Mouse (Mus musculus): ENCODE data around the gene Prr5. TPM values are rescaled to one million over a fixed set of nuclear protein-coding genes. Genes with fewer than 3 reads are reported as not detected.

The Prr5 gene
- polyA plus RNA-seq, 1 experiment from 2014 or later = 43.7 TPM

- H3K36me3 ChIP-seq (ENCODE audit: control insufficient read depth, insufficient read depth, low read length) = no peaks in the 10 kb centered on the region
- H3K4me1 ChIP-seq (replicated peaks; ENCODE audit: control insufficient read depth, insufficient read depth, low read length) = peaks cover 13% of the 10 kb centered on the region
- H3K9me3 ChIP-seq (ENCODE audit: control insufficient read depth, low read length) = no peaks in the 10 kb centered on the region
- H3K9ac ChIP-seq (ENCODE audit: low read length) = no peak overlapping the region
- ATAC-seq (replicated peaks; ENCODE audit: low FRiP score, low TSS enrichment, low read depth) = no peak
- WGBS = 87% methylated on average over 7 of the region's 7 CpGs
- H3K27me3 ChIP-seq (replicated peaks; ENCODE audit: control insufficient read depth, insufficient read depth, low read length) = no peaks in the 10 kb centered on the region
- no peak overlapping the region for H3K27ac ChIP-seq (ENCODE audit: low read depth)
- no peak overlapping the region for H3K4me2 ChIP-seq (ENCODE audit: low read length)
- no peak for DNase-seq (ENCODE audit: low spot score)
- no peak overlapping the region for H3K4me3 ChIP-seq (ENCODE audit: low read depth, low read length)
These were observed 16.3 kb upstream of the Prr5 start for GRCm38 (mm10) chr15:84653151-84653550.

DNA sequence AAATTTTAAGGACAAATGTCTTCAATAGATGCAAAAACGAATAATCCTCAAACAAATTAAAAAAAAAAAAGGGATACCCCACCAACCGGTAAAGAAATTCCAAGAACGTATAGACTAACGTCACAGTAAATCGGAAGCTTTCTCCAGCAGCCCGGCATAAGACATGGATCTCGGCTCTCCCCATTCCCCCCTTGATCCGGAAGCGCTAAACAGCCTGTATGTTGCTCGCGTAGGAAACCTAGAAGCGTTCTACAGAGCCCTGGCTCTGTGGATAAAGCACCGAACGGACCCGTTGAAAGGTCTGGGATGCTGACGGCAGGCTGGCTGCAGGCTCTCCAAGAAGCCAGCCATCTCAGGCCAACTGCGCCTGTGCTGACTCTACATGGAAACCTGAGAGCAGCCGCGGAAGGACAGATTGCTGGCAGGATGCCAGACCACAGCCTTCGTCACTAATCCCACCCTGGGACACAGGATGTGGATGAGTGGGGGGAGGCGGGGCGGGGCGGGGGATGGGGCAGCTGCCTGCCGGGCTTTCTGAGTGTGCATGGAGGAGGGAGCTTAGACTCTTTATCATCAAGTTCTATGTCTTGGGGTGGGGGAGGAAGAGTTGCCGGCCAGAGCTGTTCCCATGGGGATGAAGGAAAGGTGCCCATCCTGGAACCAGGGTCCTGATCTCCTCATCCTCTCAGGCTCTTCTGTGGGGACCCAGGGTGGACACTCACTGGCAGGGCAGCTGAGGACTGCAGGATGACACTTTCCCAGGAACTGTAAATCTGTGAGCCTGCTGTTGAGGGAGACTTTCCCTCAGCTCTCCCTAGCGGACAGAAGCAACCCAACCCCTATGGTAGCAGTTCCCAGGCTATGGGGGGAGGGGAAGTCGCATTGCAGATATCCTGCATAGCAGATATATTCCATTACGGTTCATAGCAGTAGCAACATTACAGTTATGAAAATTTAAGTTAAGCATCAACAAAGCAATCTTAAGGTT lies 15.1 kb upstream of the Prr5 start:
- H3K9ac ChIP-seq (ENCODE audit: low read length) = peak overlapping the region; percentile 37
- H3K27ac ChIP-seq (ENCODE audit: low read depth) = peak overlapping the region; percentile 97
- no peaks in the 10 kb centered on the region for H3K36me3 ChIP-seq (ENCODE audit: control insufficient read depth, insufficient read depth, low read length)
- ATAC-seq (replicated peaks; ENCODE audit: low FRiP score, low TSS enrichment, low read depth) = peak; percentile 92
- H3K27me3 ChIP-seq (replicated peaks; ENCODE audit: control insufficient read depth, insufficient read depth, low read length) = no peaks in the 10 kb centered on the region
- DNase-seq (ENCODE audit: low spot score) = peak; percentile 96
- WGBS = 2% methylated on average over 28 of the region's 28 CpGs
- peaks cover 13% of the 10 kb centered on the region for H3K4me1 ChIP-seq (replicated peaks; ENCODE audit: control insufficient read depth, insufficient read depth, low read length)
- peak overlapping the region; percentile 50 for H3K4me2 ChIP-seq (ENCODE audit: low read length)
- H3K4me3 ChIP-seq (ENCODE audit: low read depth, low read length) = peak overlapping the region; percentile 34
- H3K9me3 ChIP-seq (ENCODE audit: control insufficient read depth, low read length) = no peaks in the 10 kb centered on the region

DNA sequence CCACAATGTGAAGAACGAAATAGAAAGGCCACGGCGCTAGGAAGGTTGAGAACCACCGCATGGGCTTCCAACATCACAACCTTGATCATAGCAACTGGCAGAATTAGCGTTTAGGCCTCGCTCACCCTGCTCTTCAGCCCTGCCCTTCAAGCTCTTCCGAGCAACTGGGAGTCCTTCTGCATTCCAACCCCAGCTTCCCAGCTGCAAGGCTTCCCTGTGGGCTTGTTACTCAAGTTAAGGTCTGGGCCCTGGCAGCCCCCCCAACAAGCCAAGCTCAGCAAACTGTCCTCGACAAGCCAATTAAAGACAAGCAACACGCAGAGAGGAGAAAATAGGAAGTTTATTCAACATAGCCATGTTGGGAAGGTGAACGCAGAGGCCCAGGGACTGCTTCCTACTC lies 14.4 kb upstream of the Prr5 start:
- H3K27ac ChIP-seq (ENCODE audit: low read depth) = peak overlapping the region; percentile 97
- H3K4me3 ChIP-seq (ENCODE audit: low read depth, low read length) = no peak overlapping the region
- no peaks in the 10 kb centered on the region for H3K36me3 ChIP-seq (ENCODE audit: control insufficient read depth, insufficient read depth, low read length)
- peaks cover 13% of the 10 kb centered on the region for H3K4me1 ChIP-seq (replicated peaks; ENCODE audit: control insufficient read depth, insufficient read depth, low read length)
- H3K9ac ChIP-seq (ENCODE audit: low read length) = no peak overlapping the region
- peak overlapping the region; percentile 50 for H3K4me2 ChIP-seq (ENCODE audit: low read length)
- DNase-seq (ENCODE audit: low spot score) (no peak), ATAC-seq (replicated peaks; ENCODE audit: low FRiP score, low TSS enrichment, low read depth) (no peak)
- 46% methylated on average over 10 of the region's 10 CpGs for WGBS
- no peaks in the 10 kb centered on the region for H3K27me3 ChIP-seq (replicated peaks; ENCODE audit: control insufficient read depth, insufficient read depth, low read length)
- no peaks in the 10 kb centered on the region for H3K9me3 ChIP-seq (ENCODE audit: control insufficient read depth, low read length)

- H3K4me3 ChIP-seq (ENCODE audit: low read depth, low read length) = no peak overlapping the region
- no peaks in the 10 kb centered on the region for H3K27me3 ChIP-seq (replicated peaks; ENCODE audit: control insufficient read depth, insufficient read depth, low read length)
- no peak overlapping the region for H3K27ac ChIP-seq (ENCODE audit: low read depth)
These were observed 12.7 kb upstream of the Prr5 start for GRCm38 (mm10) chr15:84656689-84657088.

DNA sequence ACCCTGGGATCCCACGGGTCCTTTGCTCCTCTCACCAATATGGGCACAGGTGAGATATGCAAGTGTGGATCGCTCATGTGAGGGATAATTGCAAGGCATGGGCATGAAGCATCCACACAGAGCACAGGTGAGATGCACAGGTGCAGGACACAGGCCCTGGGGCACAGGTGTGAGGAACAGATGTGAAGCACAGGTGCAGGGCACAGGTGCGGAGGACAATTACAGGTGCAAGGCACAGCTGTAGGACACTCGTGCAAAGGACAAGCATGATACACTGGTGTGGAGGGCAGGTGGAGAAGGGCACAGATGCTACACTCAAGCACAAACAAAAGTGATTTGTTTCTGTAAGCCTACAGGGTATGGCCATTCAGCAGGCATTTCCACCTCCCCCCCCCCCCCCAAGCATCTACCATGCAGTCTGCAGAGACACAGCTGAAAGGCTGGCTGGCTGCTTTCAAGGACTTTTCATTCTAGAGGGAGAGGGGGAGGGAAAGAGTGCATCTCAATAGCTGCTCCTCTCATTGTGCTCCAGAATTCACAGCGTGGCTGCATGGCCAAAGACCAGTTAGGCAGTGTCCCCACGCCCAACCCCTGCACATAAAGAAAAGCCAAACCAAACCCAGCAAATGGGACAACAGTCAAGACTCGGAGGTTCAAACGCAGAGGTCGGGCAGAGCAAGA lies 11.9 kb upstream of the Prr5 start:
- Histone ChIP-seq H3K9ac (ENCODE audit: low read length) (no peak overlapping the region), H3K27ac (ENCODE audit: low read depth) (no peak overlapping the region), H3K4me3 (ENCODE audit: low read depth, low read length) (no peak overlapping the region), H3K9me3 (ENCODE audit: control insufficient read depth, low read length) (no peaks in the 10 kb centered on the region), H3K36me3 (ENCODE audit: control insufficient read depth, insufficient read depth, low read length) (no peaks in the 10 kb centered on the region), H3K27me3 (replicated peaks; ENCODE audit: control insufficient read depth, insufficient read depth, low read length) (no peaks in the 10 kb centered on the region), H3K4me1 (replicated peaks; ENCODE audit: control insufficient read depth, insufficient read depth, low read length) (peaks cover 15% of the 10 kb centered on the region), H3K4me2 (ENCODE audit: low read length) (no peak overlapping the region)
- 67% methylated on average over 9 of the region's 9 CpGs for WGBS
- ATAC-seq (replicated peaks; ENCODE audit: low FRiP score, low TSS enrichment, low read depth) = no peak
- DNase-seq (ENCODE audit: low spot score) = no peak

More at GRCm38 (mm10) chr15:84656689-84657088, 12.7 kb upstream of the Prr5 start:
- Histone ChIP-seq H3K9ac (ENCODE audit: low read length) (no peak overlapping the region), H3K4me2 (ENCODE audit: low read length) (no peak overlapping the region), H3K9me3 (ENCODE audit: control insufficient read depth, low read length) (no peaks in the 10 kb centered on the region), H3K4me1 (replicated peaks; ENCODE audit: control insufficient read depth, insufficient read depth, low read length) (peaks cover 13% of the 10 kb centered on the region), H3K36me3 (ENCODE audit: control insufficient read depth, insufficient read depth, low read length) (no peaks in the 10 kb centered on the region)
- no peak for DNase-seq (ENCODE audit: low spot score)
- ATAC-seq (replicated peaks; ENCODE audit: low FRiP score, low TSS enrichment, low read depth) = no peak
- WGBS = 96% methylated on average over 3 of the region's 3 CpGs

DNA sequence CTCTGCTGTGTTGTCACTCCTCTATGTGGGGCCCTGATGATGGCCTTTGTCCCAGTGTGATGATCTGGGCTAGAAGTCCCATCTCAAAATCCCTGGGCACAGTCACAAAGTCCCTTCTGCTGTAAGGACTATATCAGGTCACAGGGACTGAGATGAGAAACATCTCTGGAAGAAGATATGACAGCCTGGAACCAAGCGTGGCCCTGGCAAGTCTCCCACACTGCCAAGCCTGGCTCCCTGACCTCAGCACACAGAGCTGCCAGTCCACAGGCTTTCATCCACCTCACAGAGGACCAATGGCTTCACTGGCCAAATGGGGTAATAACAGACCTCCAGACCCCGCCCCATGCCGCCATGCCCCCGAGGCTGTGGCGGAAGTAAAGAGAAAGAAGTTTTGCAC lies 10.8 kb upstream of the Prr5 start:
- Histone ChIP-seq H3K27ac (ENCODE audit: low read depth) (no peak overlapping the region), H3K36me3 (ENCODE audit: control insufficient read depth, insufficient read depth, low read length) (no peaks in the 10 kb centered on the region), H3K4me2 (ENCODE audit: low read length) (no peak overlapping the region), H3K27me3 (replicated peaks; ENCODE audit: control insufficient read depth, insufficient read depth, low read length) (no peaks in the 10 kb centered on the region), H3K4me3 (ENCODE audit: low read depth, low read length) (no peak overlapping the region), H3K4me1 (replicated peaks; ENCODE audit: control insufficient read depth, insufficient read depth, low read length) (peaks cover 21% of the 10 kb centered on the region), H3K9ac (ENCODE audit: low read length) (no peak overlapping the region), H3K9me3 (ENCODE audit: control insufficient read depth, low read length) (no peaks in the 10 kb centered on the region)
- DNase-seq (ENCODE audit: low spot score) (no peak), ATAC-seq (replicated peaks; ENCODE audit: low FRiP score, low TSS enrichment, low read depth) (no peak)
- 75% methylated on average over 5 of the region's 5 CpGs for WGBS

DNA sequence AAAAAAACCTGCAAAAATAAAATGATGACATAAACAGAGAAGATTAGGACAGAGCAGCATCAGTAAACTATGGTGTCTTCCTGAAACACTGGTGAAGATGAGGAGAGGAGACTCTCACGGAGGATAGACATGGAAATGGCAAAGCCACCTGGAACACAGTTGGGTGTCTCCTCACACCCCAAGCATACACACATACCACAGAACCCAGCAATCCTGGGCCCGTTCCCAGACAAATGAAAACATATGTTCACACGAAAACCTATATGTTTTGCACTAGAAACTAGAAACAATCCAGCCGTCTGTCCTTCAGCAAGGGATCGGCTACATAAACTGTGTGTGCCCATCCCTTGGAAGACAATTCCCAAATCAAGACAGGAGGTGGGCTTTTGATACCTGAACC lies 9.6 kb upstream of the Prr5 start:
- Histone ChIP-seq H3K4me3 (ENCODE audit: low read depth, low read length) (no peak overlapping the region), H3K36me3 (ENCODE audit: control insufficient read depth, insufficient read depth, low read length) (no peaks in the 10 kb centered on the region), H3K27me3 (replicated peaks; ENCODE audit: control insufficient read depth, insufficient read depth, low read length) (no peaks in the 10 kb centered on the region), H3K9me3 (ENCODE audit: control insufficient read depth, low read length) (no peaks in the 10 kb centered on the region), H3K4me1 (replicated peaks; ENCODE audit: control insufficient read depth, insufficient read depth, low read length) (peaks cover 16% of the 10 kb centered on the region), H3K9ac (ENCODE audit: low read length) (no peak overlapping the region), H3K27ac (ENCODE audit: low read depth) (no peak overlapping the region), H3K4me2 (ENCODE audit: low read length) (no peak overlapping the region)
- ATAC-seq (replicated peaks; ENCODE audit: low FRiP score, low TSS enrichment, low read depth) (no peak), DNase-seq (ENCODE audit: low spot score) (no peak)
- 84% methylated on average over 5 of the region's 5 CpGs for WGBS

DNA sequence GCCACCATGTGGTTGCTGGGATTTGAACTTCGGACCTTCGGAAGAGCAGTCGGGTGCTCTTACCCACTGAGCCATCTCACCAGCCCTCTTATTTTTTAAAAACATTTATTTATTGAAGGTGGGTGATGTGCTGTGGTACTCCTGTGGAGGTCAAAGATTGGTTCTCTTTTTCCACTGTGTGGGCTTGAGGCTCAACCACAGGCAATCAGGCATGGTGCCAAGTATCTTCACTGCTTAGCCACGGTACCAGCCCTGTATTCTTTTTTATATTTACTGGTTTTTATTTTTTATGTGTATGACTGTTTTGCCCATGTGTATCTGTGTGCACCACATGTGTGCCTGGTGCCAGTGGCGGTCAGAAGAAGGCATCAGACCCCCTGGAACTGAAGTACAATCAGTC lies 8.1 kb upstream of the Prr5 start:
- no peak overlapping the region for H3K9ac ChIP-seq (ENCODE audit: low read length)
- 92% methylated on average over 5 of the region's 5 CpGs for WGBS
- H3K4me1 ChIP-seq (replicated peaks; ENCODE audit: control insufficient read depth, insufficient read depth, low read length) = 0 out of 2 replicates have a peak, but pooled peaks cover 9% of the 10 kb centered on the region
- no peaks in the 10 kb centered on the region for H3K9me3 ChIP-seq (ENCODE audit: control insufficient read depth, low read length)
- DNase-seq (ENCODE audit: low spot score) (no peak), ATAC-seq (replicated peaks; ENCODE audit: low FRiP score, low TSS enrichment, low read depth) (no peak)
- no peak overlapping the region for H3K4me2 ChIP-seq (ENCODE audit: low read length)
- no peak overlapping the region for H3K4me3 ChIP-seq (ENCODE audit: low read depth, low read length)
- H3K27ac ChIP-seq (ENCODE audit: low read depth) = no peak overlapping the region
- H3K27me3 ChIP-seq (replicated peaks; ENCODE audit: control insufficient read depth, insufficient read depth, low read length) = no peaks in the 10 kb centered on the region
- no peaks in the 10 kb centered on the region for H3K36me3 ChIP-seq (ENCODE audit: control insufficient read depth, insufficient read depth, low read length)

All from intestine, embryonic 14.5 days (tissue).